Mouse (Mus musculus) urinary bladder, postnatal 14 days (tissue): ENCODE measurements around the gene Pp2d1.

ENCODE experiments used
- DNase-seq: peaks from one replicate; pipeline ENCODE4 v3.0.0; 2021; ENCODE audit warnings: low spot score

Pp2d1 gene

DNA sequence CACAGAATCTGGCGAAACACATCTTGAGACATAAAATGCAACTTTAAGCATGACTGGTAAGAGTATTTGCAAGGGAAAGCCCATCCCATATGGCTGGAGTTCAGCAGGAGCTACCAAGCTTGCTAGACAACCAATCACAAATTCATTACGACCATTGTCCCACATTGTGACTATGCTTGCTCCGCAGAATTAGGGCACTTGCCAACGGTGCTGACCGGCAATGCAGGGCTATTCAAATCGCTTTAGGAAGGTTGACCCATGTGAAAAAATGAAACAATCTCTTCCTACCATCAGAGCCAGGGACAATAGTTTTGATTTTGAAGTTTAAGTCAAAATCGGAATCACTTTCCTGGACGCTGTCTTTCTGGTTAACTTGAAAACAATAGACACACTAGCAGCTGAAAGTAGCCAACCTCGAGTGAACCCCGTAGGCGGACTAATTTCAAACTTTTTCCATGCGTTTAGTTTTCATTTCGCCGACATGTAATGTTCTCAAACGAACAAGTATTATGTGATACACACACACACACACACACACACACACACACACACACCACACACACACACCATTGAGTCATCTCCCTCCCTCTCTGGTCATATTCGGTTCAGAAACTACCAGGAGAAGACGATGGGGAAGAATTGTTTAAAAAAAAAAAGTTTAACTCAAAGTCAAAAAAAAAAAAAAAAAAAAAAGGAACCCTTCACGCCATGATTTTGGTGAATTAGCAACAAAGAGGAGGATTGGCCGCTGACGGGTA, 27.1 kb upstream of the Pp2d1 start, which contains the start of gene Kat2b:
Gene Kat2b, plus strand, starts transcription at position 701 of the 758 bp plus-strand sequence.
- peak; percentile 55 for DNase-seq

DNA sequence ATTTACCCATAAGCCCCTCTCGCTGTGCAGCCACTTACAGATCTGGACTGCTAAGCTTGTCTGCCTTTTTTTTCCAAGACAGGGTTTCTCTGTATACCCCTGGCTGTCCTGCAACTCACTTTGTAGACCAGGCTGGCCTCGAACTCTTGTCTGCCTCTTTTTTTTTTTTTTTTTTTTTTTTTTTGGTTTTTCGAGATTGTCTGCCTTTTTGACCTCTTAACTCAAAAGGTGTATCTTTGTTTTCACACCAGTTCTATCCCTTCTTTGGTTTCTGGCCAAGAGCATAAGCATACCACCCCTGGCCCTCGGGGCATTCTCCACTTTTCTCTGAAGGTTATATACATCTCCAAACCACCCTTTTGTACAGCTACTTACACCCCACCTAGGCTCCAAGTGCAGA, 25.6 kb upstream of the Pp2d1 start:
- DNase-seq = no peak

DNA sequence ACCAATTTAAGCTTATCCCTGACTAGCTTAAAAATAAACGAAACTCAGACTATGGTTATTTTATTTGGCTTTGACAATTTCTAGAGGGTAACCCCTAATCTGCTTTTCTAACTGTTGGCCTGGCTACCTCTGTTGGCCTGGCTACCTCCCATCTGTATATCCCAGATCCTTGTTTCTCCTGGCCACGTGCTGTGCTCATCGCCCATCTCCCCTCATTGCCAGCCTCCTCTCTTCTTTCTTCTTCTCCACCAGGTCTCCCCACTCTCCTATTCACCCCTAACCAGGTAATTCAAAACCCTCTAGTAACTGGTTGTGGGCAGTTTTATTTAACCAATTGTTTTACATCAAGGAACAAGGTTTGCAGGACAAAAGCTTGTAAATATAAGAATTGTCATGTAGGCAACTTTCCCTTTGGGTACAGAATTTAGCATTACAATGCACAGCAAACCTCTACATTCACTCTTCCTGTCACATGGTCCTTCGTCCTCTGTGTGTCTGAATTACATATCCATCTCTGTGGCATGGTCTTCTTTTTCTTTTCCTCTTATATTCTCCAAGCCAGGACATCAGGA, 22.3 kb upstream of the Pp2d1 start:
- DNase-seq = no peak

DNA sequence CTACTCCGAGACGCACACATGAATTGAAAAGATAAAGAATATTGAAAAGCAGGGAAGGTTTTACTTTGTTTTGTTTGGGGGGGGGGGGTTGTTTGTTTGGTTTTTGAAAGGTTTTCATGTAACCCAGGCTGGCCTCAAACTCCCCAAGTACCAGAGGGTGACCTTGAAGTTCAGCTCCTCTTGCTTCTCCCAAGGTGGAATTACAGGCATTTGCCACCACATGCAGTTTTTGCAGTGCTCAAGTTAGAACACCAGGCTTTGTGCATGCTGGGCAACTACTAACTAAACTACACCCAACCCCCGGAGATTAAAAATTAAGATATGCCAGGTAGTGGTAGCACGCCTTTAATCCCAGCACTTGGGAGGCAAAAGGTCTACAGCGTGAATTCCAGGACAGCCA, 20.4 kb upstream of the Pp2d1 start:
- no peak for DNase-seq

DNA sequence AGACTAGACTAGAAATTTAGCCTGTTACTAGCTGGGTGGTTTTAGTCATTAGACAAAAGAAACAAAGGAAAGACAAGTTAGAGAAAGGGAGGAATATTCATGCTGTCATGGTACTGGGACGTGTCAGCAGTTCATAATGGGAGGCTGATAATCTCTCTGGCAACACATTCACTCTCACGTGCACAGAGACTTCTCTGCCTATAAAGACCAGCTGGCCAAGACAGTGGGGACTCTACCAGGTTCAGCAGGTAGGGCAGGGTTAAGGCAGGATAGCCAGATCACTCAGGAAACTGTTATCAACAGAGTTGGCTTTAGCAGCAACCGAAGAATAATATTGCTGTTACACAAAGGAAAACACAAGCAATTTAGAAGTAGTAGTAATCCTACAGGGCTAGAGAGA, 18.2 kb upstream of the Pp2d1 start:
- DNase-seq = no peak

DNA sequence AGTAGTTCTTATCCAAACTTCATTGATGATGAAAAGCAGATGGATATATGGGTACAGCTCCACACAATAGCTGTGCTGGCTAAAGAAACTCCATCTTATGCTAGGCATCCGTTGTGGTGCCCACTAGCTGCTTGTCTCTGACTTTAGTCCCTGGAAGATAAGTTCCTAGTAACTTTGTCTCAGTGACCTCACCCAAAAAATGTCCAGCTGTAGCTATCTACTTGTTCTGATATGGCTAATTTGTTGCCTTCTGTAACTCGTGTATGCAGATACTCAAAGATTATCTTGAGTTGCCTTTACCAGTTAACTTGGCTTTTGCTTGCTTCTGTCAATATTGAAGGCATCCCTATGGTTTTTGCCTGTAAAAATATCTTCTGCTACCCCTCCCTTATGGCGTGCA, 15.6 kb upstream of the Pp2d1 start:
- no peak for DNase-seq

DNA sequence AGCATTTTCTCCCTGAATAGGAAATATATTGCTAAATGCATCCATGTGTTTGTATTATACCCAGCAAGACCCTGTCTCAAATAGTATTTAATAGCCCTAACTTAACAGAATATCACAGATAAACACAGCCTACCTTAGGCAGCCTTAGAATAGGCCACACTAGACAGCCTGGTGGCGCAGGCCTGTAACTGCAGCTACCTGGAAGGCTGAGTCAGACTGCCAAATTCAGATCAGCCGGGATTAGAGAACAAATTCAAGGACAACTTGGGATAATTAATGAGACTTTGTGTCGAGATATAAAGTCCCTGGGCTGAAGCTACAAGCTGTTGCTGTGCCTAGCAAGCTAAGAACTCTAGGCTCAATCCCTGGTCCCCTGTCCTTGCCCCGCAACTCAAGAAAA, 14.8 kb upstream of the Pp2d1 start:
- no peak for DNase-seq

DNA sequence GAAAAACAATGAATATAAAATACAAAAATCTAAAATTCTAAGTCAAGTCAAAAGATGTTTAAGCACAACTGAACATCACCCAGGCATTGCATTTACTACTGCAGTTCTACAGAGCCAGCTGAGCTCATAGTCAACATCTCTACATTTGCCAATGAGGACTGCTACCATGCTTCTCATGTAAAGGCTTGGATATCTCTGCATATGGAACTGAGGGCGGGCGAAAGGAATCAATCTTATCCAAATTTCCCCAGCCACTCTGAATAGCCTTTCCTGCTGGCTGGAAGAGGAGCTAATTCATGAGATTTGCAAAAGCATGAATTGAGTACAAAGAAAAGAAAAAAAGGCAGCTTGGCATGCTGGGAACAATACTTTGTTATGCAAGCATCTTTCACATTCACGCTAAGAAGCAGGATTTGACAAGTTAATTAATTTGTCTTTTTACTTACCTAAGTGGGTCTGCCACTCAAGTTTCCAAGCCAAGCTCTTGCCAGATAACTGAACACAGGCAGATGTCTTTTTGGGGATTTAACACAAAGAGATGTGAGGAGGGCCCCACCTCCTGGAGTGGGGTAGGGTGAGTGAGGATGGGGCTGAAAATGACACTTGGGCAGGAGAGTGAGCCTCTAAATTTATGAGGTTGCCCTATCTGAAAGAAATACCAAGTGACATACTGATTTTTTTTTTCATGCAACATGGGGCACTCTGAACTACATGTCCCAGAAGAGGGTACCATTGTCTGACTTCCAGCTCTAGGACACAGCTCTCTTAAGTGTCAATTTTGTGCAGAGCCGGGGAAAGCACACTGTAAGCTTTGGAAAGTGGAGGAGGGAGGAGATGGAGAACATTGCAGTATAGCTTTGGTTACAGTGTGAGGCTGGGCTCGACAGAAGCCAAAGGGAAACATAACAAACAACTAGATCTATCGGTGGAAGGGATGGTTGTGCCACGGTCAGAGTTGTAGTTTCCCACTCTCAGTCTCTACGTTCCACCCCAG, 12.4 kb upstream of the Pp2d1 start:
- no peak for DNase-seq

DNA sequence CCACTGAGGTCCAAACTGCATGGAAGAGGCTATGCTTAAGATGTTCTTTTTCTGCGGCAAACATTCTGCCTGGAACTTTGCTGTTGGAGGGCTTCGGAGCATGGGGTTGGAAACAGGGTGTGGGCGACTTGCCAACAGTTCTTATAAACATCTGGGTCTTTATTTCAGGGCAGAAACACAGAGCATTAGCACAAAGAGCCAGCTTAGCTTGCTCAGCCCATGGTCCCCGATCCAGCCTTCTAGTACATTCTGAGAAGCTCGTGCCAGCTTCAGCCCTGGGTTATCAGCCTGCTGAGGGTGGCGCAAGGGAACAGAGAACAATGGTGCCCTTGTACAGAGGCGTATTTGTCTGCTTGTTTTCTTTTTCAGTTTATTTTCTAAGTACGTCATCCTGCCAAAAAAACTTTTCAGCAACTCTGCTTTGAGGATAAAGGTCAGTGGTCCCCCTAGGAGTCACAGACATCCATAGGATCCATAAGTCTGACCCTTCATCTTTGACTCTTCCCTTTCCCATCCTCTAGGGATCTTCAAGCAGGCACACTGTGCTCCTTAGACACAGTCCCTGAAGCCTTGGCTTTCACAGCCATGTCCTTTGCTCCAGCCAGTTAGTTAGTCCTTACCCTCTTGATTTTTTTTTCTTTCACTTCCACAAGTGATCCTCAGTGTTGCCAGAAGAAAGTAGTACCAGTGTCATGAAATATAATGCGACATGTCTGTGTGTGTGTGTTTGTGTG, 4.5 kb upstream of the Pp2d1 start:
- peak; percentile 14 for DNase-seq

DNA sequence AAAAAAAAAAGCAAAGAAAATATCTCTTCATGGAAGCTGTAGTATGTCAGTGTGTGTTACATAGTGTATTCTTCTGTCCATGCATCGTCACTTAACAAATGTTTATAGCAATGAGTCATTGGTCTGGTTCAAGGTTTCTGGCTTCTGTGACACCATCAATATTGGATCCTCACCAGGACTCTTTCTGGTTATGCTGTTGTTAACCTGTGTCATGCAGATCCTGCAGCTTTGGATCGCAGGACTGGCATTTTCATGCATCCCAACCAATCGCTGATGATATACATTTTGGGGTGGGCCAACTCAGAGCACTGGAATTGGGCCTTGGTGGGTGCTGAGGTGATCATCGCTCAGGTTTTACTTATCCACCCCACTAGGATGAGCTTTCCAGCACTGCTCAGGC, 3.3 kb upstream of the Pp2d1 start:
- DNase-seq = no peak

DNA sequence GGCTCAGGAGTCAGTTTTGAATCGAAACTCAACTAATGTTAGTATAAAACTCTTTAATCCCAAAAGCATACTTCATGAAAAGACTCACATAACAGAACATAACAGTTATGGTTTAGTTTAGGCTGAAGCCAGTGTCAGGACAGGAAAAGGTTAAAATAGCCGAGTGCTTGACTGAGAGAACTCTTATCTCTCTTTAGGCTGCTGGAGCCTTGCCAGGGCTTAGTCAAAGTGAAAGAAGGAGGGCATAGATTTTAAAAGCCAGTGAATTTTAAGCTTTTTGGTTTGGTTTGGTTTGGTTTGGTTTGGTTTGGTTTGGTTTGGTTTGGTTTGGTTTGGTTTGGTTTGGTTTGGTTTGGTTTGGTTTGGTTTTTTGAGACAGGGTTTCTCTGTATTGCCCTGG, 6.8 kb downstream of the Pp2d1 start:
- DNase-seq = peak; percentile 46

DNA sequence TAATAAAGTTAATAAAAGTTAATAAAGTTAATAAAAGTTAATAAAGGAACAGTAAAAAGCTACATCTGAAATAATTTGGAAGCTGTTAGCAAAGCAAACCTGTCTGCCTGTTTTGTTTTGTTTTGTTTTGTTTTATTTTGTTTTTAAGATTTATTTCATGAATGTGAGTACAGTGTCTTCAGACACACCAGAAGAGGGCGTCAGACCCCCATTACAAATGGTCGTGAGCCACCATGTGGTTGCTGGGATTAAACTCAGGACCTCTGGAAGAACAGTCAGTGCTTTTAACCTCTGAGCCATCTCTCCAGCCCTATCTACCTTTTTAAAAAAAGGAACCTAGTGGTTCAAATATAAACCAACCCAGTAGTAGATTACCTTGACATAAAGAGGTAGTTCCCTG, 8.1 kb downstream of the Pp2d1 start:
- peak; percentile 5 for DNase-seq

DNA sequence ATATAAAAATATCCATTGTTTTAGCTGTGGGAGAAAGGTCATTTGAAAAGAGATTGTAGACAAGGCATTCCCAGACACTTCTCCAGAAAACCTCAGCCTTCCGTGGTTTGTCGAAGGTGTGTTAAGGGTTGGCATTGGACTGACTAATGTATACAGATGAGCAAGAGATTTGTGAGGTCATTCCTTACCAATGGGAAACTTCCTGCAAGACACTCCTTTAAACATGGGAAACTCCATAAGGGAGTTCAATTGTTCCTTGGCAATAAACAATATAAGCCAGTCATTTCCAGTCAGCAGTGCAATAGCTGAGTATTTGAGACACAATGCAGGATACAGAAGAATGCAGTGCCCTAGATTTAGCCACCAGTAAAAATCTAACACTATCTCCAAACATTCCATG, 11.2 kb downstream of the Pp2d1 start:
- DNase-seq = no peak

DNA sequence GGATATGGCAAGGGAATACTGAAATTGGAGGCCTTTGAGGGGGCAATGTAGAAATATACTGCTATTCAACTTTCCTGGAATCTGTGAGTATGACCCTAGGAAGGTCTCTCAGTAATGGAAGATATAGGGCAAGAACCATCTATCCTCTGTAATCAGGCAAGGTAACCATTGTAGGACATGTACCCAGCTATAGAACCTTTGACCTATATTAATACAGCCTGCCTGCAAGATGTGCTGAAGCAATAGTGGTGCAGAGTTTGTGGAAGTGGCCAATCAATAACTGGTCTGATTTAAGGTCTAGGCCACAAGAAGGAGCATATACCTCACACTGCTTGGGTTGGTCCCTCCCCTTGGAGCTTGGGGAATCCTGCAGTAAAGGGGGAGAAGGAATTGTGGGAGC, 18.7 kb downstream of the Pp2d1 start:
- DNase-seq = no peak

DNA sequence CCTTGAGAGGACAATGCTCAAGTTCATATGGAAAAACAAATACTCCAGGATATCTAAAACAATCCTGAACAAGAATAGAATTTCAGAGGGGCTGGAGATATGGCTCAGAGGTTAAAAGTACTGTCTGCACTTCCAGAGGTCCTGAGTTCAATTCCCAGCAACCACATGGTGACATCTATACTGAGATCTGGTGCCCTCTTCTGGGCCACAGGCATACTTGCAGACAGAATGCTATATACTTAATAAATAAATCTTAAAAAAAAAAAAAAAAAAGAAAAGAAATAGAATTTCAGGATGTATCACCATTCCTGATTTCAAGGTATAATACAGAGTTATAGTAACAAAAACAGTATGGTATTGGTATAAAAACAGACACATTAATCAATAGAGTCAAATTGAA, 19.9 kb downstream of the Pp2d1 start:
- no peak for DNase-seq

DNA sequence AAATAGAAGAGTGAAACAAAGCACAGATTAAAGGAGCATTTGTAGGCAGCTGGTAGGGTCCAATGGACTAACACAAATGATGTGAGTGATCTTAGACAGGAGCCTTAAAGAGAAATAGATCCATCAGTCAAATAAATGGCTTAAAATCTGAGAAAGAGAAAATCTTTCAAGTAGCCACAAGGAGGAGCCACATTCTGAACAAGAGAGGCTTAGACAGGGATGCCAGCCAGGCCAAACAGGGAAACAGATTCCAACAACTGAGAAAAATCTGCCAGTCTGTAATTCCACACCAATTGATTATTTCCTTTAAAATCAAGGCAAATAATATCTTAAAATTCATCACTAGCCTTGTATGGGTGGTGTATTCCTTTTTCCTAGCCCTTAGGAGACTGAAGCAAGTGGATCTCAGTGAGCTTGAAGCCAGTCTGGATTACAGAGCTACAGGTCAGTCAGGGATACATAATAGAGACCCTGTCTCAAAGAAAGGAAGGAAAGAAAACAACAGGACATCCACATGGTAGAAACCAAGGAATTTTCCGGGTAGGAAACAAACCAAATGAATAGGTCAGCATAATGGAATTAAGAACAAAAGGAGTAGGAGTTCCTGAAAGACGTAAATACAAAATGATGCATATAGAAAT, 26.8 kb downstream of the Pp2d1 start:
- peak; percentile 24 for DNase-seq

DNA sequence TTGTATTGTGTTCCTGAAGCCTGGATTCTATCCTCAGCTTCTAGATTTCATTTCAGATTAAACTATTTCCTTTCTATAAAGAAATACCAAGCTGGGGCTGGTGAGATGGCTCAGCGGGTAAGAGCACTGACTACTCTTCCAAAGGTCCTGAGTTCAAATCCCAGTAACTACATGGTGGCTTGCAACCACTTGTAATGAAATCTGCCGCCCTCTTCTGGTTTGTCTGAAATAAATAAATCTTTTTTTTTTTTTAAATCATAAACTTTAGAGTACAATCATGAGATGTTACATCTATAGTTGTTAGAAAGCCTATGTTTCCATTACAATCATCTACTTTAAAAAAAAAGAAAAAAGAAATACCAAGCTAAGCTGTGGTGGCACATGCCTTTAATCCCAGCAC, 36.3 kb downstream of the Pp2d1 start:
- DNase-seq = no peak

DNA sequence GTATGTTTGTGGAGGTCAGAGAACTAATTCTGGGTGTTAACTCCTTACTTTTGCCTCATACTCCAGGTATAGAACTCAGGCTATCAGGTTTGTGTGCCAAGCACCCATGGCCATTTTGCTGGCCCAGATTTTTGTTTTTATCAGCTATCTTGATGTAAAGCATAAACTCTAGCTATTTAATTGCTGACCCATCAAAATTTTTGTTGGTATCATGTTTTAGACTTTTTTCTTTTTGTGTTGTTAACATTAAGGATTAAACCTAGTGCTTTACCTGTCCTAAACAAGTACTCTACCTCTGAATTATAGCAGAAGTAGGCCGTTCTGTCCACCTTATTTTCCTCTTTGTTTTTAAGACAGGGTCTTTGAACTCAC, 50.3 kb downstream of the Pp2d1 start:
- DNase-seq = no peak

DNA sequence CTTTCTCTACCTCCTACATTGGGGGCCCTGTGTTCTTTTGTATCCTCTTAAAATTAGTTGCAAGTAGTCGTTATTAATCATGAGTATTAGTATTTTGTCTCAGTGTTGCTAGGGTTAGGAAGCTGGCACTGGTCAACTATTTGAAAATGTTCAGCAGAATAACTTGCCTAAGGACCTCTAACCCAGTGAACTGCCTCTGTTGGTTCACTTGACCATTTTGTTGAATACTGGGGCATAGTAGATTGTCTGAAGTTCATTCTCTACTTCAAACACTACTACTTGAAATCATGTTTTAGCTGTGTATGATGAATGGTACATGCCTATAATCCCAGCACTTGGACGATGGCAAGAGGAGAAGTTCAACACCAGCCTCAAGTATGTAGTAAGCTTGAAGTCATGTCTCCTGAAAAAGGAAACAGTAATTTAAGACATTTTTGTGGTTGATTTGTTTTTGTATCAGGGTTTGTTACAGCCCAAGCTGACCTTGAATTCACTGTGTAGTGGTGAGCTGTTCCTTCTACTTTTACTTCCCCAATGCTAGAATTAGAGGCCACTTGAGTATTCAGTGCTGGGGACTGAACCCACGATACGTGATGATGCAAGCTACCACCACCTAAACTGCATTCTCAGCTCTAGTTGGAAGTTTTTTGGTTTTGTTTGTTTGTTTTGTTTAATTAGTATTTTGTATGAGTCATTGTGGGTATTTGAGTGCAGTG, 50.8 kb downstream of the Pp2d1 start:
- no peak for DNase-seq

DNA sequence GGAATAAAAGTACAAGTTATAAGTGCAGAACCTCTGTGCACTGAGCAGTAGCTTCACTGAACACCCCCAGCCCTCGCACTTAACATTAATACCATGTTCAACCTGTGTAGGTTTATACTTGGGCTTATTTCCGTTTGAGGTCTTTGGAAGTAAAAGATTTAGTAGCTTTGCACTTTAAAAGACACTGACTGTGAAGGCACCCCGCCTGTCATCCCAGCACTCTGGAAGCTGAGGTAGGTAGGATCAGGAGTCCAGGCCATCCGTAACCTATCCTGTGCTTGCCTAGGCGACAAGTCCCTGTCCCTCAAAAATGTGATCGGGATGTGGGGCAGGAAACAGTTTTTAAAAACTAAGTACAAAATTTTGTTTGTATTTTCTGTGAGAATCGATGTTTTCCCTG, 58.8 kb downstream of the Pp2d1 start:
- DNase-seq = no peak

DNA sequence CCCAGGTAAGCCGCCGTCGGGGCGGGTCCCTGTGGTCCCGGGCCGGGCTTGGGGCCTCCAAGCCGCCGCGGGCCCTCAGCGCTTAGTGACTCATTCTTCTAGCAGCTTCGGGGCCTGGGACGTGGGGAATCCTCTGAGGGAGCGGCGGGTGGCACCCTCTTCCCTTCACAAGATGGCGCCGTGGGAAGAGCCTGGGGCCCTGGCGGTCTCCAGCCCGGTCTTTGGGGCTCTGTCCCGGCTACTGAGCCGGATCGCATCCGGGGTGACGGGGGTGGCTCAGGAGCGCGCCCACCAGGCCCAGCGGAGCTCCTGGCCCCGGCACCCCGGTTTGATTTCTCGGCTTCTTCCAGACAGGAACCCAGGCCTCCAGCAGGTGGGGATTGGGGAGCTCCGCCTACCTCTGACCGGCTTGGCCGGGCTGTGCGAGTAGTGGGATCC, 59.6 kb downstream of the Pp2d1 start:
- DNase-seq = peak; percentile 67
